Mouse (Mus musculus): ENCODE measurements around the gene Gimap8. TPM values are rescaled to one million over a fixed set of nuclear protein-coding genes. Genes with fewer than 3 reads are reported as not detected.
"Not testable (repeated sequence)": the region's sequence is repeated elsewhere in the genome, so short reads cannot be mapped to it uniquely, and the experiment has no call there.

Gimap8 gene
- polyA plus RNA-seq, 1 experiment: 22.2 TPM

DNA sequence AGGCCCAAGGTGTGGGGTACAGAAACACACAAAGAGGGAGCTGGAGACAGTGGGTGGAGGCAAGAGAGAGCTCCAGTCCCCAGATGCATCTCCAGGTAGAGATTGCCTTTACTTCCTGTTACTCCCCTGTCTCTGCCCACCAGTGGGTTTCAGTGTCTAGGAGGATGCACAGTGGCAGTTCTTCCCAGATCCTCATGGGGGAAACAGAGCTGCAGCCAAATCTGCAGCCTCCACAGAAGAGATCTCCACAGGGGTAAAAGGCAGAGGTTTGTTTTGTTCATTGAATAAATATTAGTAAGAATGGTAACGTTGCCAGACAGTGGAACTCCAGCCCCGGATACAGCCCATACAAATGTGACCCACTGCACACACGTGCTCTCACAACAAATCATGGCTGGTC, 36.4 kb upstream of the Gimap8 start:
- Histone ChIP-seq H3K27ac (ENCODE audit: insufficient read depth, low read length) (no peak overlapping the region), H3K4me1 (ENCODE audit: control insufficient read depth, insufficient read depth, insufficient read length) (no peaks in the 10 kb centered on the region), H3K36me3 (ENCODE audit: control insufficient read depth, insufficient read depth, low read length) (no peaks in the 10 kb centered on the region; the same call in 1 of the 2 replicates), H3K27me3 (ENCODE audit: control insufficient read depth, insufficient read depth, low read length) (no peaks in the 10 kb centered on the region), H3K4me3 (ENCODE audit: extremely low read depth, insufficient read depth, insufficient read length) (no peak overlapping the region)
- WGBS: 89% methylated on average over 3 of the region's 3 CpGs
- DNase-seq (ENCODE audit: low read depth in 1 of 2, low spot score in 2 of 2): no peak
- TF ChIP-seq POLR2A (IDR thresholded peaks at IDR 0.05; ENCODE audit: low read depth, low read length): no peak
- TF ChIP-seq CTCF (IDR thresholded peaks at IDR 0.05; ENCODE audit: extremely low read depth, insufficient read depth, insufficient read length, insufficient replicate concordance): no peak

DNA sequence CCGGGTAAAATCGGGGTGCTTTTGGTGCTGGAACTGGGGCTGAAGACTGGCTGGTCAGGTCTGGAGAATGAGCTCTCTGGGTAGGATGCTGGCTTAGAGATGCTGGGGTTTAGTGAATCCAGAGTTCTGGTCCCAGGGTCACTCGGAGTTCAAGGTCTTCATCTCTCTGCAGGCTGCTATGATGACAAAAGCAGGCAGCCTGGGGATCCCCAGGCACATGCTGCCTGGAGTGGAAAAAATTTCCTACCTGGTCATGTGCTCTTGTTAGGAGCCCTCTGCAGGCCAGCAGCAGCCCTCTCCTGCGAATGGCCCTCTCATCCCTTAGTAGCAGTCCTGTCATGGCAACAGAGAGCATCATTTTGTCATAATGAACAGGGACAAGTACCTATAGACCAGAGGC, 33.6 kb upstream of the Gimap8 start:
- H3K27me3 ChIP-seq (ENCODE audit: control insufficient read depth, insufficient read depth, low read length): no peaks in the 10 kb centered on the region
- H3K27ac ChIP-seq (ENCODE audit: insufficient read depth, low read length): no peak overlapping the region
- no peak for TF ChIP-seq CTCF (IDR thresholded peaks at IDR 0.05; ENCODE audit: extremely low read depth, insufficient read depth, insufficient read length, insufficient replicate concordance)
- no peak overlapping the region for H3K4me3 ChIP-seq (ENCODE audit: extremely low read depth, insufficient read depth, insufficient read length)
- no peaks in the 10 kb centered on the region; the same call in 1 of the 2 replicates for H3K36me3 ChIP-seq (ENCODE audit: control insufficient read depth, insufficient read depth, low read length)
- no peak for DNase-seq (ENCODE audit: low read depth in 1 of 2, low spot score in 2 of 2)
- no peaks in the 10 kb centered on the region for H3K4me1 ChIP-seq (ENCODE audit: control insufficient read depth, insufficient read depth, insufficient read length)
- WGBS: 95% methylated on average over 4 of the region's 4 CpGs

DNA sequence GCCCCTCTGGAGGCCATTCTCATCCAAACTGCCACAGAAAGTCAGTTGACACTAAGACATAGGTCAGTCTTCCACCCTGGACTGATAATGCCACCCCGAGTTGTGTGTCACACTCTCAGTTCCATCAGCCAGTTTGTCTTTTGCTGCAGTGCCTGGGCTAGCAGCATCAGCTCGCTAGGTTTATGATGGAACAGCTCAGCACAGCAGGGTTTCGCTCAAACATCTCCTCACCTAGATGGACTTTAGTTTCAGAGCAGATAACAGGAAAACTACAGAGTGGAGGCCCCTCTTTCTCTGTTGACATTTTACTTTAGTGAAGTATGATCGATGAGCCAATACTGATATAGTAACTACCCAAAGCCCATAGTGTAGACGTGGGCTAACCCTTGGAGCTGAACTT, 32.3 kb upstream of the Gimap8 start:
- TF ChIP-seq POLR2A (IDR thresholded peaks at IDR 0.05; ENCODE audit: low read depth, low read length) (no peak), CTCF (IDR thresholded peaks at IDR 0.05; ENCODE audit: extremely low read depth, insufficient read depth, insufficient read length, insufficient replicate concordance) (no peak)
- Histone ChIP-seq H3K27ac (ENCODE audit: insufficient read depth, low read length) (no peak overlapping the region), H3K4me3 (ENCODE audit: extremely low read depth, insufficient read depth, insufficient read length) (no peak overlapping the region), H3K4me1 (ENCODE audit: control insufficient read depth, insufficient read depth, insufficient read length) (no peaks in the 10 kb centered on the region), H3K36me3 (ENCODE audit: control insufficient read depth, insufficient read depth, low read length) (peaks cover 6% of the 10 kb centered on the region), H3K27me3 (ENCODE audit: control insufficient read depth, insufficient read depth, low read length) (no peaks in the 10 kb centered on the region)
- 93% methylated on average over 5 of the region's 5 CpGs for WGBS
- no peak for DNase-seq (ENCODE audit: low read depth in 1 of 2, low spot score in 2 of 2)

DNA sequence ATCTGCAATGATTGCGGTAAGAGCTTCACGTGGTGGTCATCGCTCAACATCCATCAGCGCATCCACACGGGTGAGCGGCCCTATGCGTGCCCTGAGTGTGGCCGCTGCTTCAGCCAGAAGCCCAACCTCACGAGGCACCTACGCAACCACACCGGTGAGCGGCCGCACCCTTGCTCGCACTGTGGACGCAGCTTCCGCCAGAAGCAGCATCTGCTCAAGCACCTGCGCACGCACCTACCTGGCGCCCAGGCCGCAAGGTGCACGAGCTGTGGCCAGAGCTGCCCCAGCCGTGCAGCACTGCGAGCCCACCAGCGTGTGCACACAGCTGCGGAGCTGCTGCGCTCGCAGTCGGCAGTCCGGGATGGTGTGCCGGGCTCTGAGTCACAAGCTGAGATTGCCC, 27.0 kb upstream of the Gimap8 start:
- WGBS: 96% methylated on average over 30 of the region's 30 CpGs
- Histone ChIP-seq H3K4me1 (ENCODE audit: control insufficient read depth, insufficient read depth, insufficient read length) (no peaks in the 10 kb centered on the region), H3K36me3 (ENCODE audit: control insufficient read depth, insufficient read depth, low read length) (peaks cover 15% of the 10 kb centered on the region), H3K4me3 (ENCODE audit: extremely low read depth, insufficient read depth, insufficient read length) (no peak overlapping the region), H3K27me3 (ENCODE audit: control insufficient read depth, insufficient read depth, low read length) (no peaks in the 10 kb centered on the region), H3K27ac (ENCODE audit: insufficient read depth, low read length) (no peak overlapping the region)
- no peak for DNase-seq (ENCODE audit: low read depth in 1 of 2, low spot score in 2 of 2)
- no peak for TF ChIP-seq POLR2A (IDR thresholded peaks at IDR 0.05; ENCODE audit: low read depth, low read length)
- TF ChIP-seq CTCF (IDR thresholded peaks at IDR 0.05; ENCODE audit: extremely low read depth, insufficient read depth, insufficient read length, insufficient replicate concordance): no peak

DNA sequence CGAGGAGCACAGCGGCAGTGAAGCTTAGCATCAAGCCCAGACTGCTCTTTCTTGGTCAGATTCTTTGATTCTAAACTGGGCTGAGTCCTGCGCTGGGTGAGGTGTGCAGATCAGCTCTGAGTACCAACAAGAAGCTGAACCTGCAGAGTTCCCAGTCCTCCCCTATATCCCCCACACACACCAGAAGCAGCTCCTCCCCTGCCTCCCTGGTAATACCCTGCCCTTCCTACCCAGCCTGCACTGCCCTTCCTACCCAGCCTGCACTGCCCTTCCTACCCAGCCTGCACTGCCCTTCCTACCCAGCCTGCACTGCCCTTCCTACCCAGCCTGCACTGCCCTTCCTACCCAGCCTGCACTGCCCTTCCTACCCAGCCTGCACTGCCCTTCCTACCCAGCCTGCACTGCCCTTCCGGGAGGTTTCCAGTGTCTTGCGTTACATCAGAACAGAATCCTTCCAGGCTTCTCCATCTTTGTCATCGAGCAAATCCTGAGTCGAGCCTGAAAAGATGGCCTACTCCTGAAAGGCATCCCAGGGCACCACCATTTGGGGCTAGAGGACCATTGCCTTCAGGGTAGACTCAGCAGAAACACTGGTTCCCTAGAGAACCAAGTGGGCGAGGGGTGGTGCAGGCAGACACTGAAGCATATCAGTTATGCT, 24.7 kb upstream of the Gimap8 start:
- not testable (repeated sequence) for H3K4me3 ChIP-seq (ENCODE audit: extremely low read depth, insufficient read depth, insufficient read length); H3K27me3 ChIP-seq (ENCODE audit: control insufficient read depth, insufficient read depth, low read length); DNase-seq (ENCODE audit: low read depth in 1 of 2, low spot score in 2 of 2); H3K4me1 ChIP-seq (ENCODE audit: control insufficient read depth, insufficient read depth, insufficient read length); H3K27ac ChIP-seq (ENCODE audit: insufficient read depth, low read length)
- peaks cover 15% of the 10 kb centered on the region for H3K36me3 ChIP-seq (ENCODE audit: control insufficient read depth, insufficient read depth, low read length)
- 86% methylated on average over 8 of the region's 8 CpGs for WGBS

DNA sequence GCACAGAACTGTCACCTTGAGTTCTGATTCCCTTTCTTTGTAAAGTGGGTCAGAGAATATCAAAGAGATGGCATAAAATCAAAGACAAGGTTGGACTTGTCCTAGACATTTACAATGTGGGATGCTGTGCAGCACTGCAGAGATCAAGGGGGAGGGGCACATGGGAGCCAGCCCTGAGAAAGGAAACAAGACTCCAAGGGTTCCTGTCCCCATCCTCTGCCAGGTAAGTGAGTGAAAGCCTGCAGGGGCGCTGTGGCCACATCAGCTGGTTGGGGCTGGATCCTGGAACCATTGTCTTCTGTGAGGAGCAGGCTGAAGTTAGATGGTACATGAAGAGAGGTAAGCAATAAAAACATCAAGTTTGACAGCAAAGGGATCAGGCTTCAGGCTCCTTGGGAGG, 23.6 kb upstream of the Gimap8 start:
- H3K36me3 ChIP-seq (ENCODE audit: control insufficient read depth, insufficient read depth, low read length): peaks cover 15% of the 10 kb centered on the region

DNA sequence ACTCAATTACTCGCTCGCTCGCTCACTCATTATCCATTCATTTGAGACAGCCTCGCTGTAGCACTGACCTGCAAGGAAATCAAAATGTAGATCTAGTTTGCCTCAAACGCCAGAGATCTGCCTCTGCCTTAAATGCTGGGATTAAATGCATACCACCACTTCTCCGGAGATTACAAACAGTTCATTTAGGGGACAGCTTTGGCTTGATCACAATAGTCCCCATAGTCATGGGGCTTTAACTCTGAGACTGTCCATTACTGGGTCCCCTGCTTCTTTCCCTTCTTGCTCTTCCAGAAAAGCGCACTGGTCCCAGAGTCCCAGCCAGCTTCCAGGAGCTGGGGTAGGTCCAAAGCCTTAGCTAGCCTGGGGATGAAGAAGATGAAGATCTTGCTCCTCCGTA, 20.6 kb upstream of the Gimap8 start, which contains the start of gene AI854703:
Gene AI854703 (plus strand): TSS at position 301 of the 400 bp plus-strand sequence.
- peaks cover 6% of the 10 kb centered on the region for H3K27me3 ChIP-seq (ENCODE audit: control insufficient read depth, insufficient read depth, low read length)
- TF ChIP-seq CTCF (IDR thresholded peaks at IDR 0.05; ENCODE audit: extremely low read depth, insufficient read depth, insufficient read length, insufficient replicate concordance): no peak
- TF ChIP-seq POLR2A (IDR thresholded peaks at IDR 0.05; ENCODE audit: low read depth, low read length): no peak
- H3K27ac ChIP-seq (ENCODE audit: insufficient read depth, low read length): no peak within 1 kb of the TSS
- H3K36me3 ChIP-seq (ENCODE audit: control insufficient read depth, insufficient read depth, low read length): no peaks in the 10 kb centered on the region
- H3K4me3 ChIP-seq (ENCODE audit: extremely low read depth, insufficient read depth, insufficient read length): peak within 1 kb of the TSS; percentile 51
- H3K4me1 ChIP-seq (ENCODE audit: control insufficient read depth, insufficient read depth, insufficient read length): peaks cover 12% of the 10 kb centered on the region
- no peak for DNase-seq (ENCODE audit: low read depth in 1 of 2, low spot score in 2 of 2)
- WGBS: 86% methylated on average over 8 of the region's 8 CpGs

More for the DNA sequence above, 23.6 kb upstream of the Gimap8 start:
- Histone ChIP-seq H3K27me3 (ENCODE audit: control insufficient read depth, insufficient read depth, low read length) (peaks cover 6% of the 10 kb centered on the region), H3K27ac (ENCODE audit: insufficient read depth, low read length) (no peak overlapping the region), H3K4me1 (ENCODE audit: control insufficient read depth, insufficient read depth, insufficient read length) (peaks cover 2% of the 10 kb centered on the region; the same call in 1 of the 2 replicates), H3K4me3 (ENCODE audit: extremely low read depth, insufficient read depth, insufficient read length) (no peak overlapping the region)
- WGBS: 82% methylated on average over 1 of the region's 1 CpGs
- TF ChIP-seq CTCF (IDR thresholded peaks at IDR 0.05; ENCODE audit: extremely low read depth, insufficient read depth, insufficient read length, insufficient replicate concordance) (no peak), POLR2A (IDR thresholded peaks at IDR 0.05; ENCODE audit: low read depth, low read length) (no peak)
- DNase-seq (ENCODE audit: low read depth in 1 of 2, low spot score in 2 of 2): no peak
